Mouse (Mus musculus) heart, adult 2 months (tissue): ENCODE measurements at regions not wholly inside any gene's neighbourhood (a gene's known extent, or its start where the extent isn't known, plus 50 kb on each side); places are given as distances from the start of the nearest gene placed in this dataset.

ENCODE experiments used
- CTCF ChIP-seq: fragments of 200-600 bp; IDR thresholded peaks from 2 replicates; pipeline ENCODE4 v1.8.1; 2022; ENCODE audit warnings: antibody characterized with exemption, mild to moderate bottlenecking, moderate library complexity
- EP300 ChIP-seq: fragments of 200-500 bp; IDR thresholded peaks from 2 replicates; pipeline ENCODE4 v1.6.1; 2011; ENCODE audit warnings: low read depth, low read length, control low read depth; ENCODE audit not compliant: insufficient read depth

GRCm38 (mm10) chr11:111212038-111212701, 146.2 kb downstream of the Kcnj2 start:
- TF ChIP-seq CTCF: no peak
- TF ChIP-seq EP300: no peak
